Mouse (Mus musculus) G1E (cell line): Measurements from ENCODE around the gene Cmip. TPM values are rescaled to one million over a fixed set of nuclear protein-coding genes. Genes with fewer than 3 reads are reported as not detected.

Experiments
- ATAC-seq: 2 replicates; pipeline ENCODE4 v1.8.0; 2016; ENCODE audit warnings: mild to moderate bottlenecking; ENCODE audit not compliant: insufficient number of reproducible peaks, poor library complexity, low FRiP score, severe bottlenecking; ENCODE audit errors: extremely low read depth
- DNase-seq: peaks from one replicate; pipeline ENCODE4 v3.0.0; 2012; ENCODE audit warnings: low spot score
- H3K27me3 ChIP-seq: 2 replicates; pipeline ENCODE4 v1.6.1; 2012; ENCODE audit warnings: mild to moderate bottlenecking, low read length, inconsistent platforms; ENCODE audit not compliant: insufficient read depth
- H3K36me3 ChIP-seq: replicated peaks from 2 replicates; pipeline ENCODE3; 2012; ENCODE audit warnings: mild to moderate bottlenecking, inconsistent platforms
- H3K4me1 ChIP-seq: 2 replicates; pipeline ENCODE4 v1.6.1; 2012; ENCODE audit warnings: low read depth, low read length, inconsistent platforms, mixed read lengths; ENCODE audit not compliant: insufficient read depth
- H3K4me3 ChIP-seq: 2 replicates; pipeline ENCODE4 v1.5.1; 2012; ENCODE audit warnings: low read depth, mild to moderate bottlenecking, inconsistent platforms, low read length, moderate library complexity, mixed read lengths
- H3K9me3 ChIP-seq: replicated peaks from 2 replicates; pipeline ENCODE4 v1.6.1; 2012; ENCODE audit warnings: inconsistent platforms
- CTCF ChIP-seq: IDR thresholded peaks from 2 replicates; pipeline ENCODE4 v1.5.1; 2012; ENCODE audit warnings: low read depth, low read length, inconsistent platforms, mixed read lengths
- GATA1 ChIP-seq: IDR thresholded peaks from 2 replicates; pipeline ENCODE4 v1.6.1; 2012; ENCODE audit warnings: borderline replicate concordance, low read length, inconsistent platforms, mixed read lengths
- GATA2 ChIP-seq: IDR thresholded peaks from 2 replicates; pipeline ENCODE4 v1.6.1; 2012; ENCODE audit warnings: low read depth, low read length, inconsistent platforms, borderline replicate concordance
- POLR2AphosphoS5 ChIP-seq: IDR thresholded peaks from 2 replicates; pipeline ENCODE4 v1.6.1; 2012; ENCODE audit warnings: low read depth, low read length, inconsistent platforms; ENCODE audit not compliant: insufficient replicate concordance
- TAL1 ChIP-seq: conservative IDR thresholded peaks from 2 replicates; pipeline ENCODE4 v1.6.1; 2012; ENCODE audit warnings: low read depth, low read length, inconsistent platforms, mixed read lengths
- polyA plus RNA-seq: library from polyadenylated mRNA; stranded (reverse); fragments of >175 nt; gene quantifications from 2 replicates; pipeline ENCODE4 v1.2.3, GENCODE M21; 2012
- total RNA-seq, 2 experiments: library from RNA; stranded (forward) in 1 of 2; stranded (reverse) in 1 of 2; fragments of 200-1000 nt in 1 of 2; fragments of >200 nt in 1 of 2; fragmentation: Nextera tagmentation in 1 of 2; gene quantifications; 2 replicates each; pipeline ENCODE4 v1.2.3; 2014 to 2017

The Cmip gene
- total and polyA plus RNA-seq, 3 experiments, result 5.8 to 88.8 (median 65.3) TPM

DNA sequence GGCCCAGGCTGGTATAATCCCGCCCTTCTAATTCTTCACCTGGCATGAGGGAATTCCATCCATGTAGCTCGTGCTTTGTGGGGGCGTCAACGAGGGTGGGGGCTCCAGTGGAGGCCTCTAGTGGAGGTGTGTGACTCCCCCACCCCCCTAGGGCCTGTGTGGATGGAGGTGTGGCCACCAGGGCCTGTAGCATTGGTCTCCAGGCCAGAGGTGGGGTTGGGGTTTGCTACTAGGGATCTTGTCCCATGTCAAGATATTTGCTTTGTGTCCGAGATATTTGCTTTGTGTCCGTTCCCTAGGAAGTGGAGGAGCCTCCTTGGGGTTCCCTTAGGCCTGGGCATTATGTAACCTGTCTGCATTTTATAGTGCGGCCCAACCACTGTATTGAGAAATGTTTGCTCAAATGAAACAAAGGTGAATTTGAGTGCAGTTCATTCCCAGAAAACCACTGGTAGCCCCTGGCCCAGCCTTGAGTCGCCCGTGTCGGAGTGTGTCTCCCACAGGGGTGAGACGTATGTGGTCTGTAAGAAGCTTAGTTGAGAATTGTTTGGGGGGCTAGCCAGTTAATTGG is 2.7 kb downstream of the Cmip start:
- ATAC-seq (no peak), DNase-seq (no peak)
- peaks cover 68% of the 10 kb centered on the region for H3K4me1 ChIP-seq
- peaks cover 13% of the 10 kb centered on the region for H3K27me3 ChIP-seq
- TF ChIP-seq GATA1 (no peak), CTCF (no peak), POLR2AphosphoS5 (no peak), TAL1 (no peak), GATA2 (no peak)
- no peaks in the 10 kb centered on the region for H3K9me3 ChIP-seq
- peaks cover 34% of the 10 kb centered on the region for H3K36me3 ChIP-seq
- H3K4me3 ChIP-seq, result no peak overlapping the region; the same call in 1 of the 2 replicates

DNA sequence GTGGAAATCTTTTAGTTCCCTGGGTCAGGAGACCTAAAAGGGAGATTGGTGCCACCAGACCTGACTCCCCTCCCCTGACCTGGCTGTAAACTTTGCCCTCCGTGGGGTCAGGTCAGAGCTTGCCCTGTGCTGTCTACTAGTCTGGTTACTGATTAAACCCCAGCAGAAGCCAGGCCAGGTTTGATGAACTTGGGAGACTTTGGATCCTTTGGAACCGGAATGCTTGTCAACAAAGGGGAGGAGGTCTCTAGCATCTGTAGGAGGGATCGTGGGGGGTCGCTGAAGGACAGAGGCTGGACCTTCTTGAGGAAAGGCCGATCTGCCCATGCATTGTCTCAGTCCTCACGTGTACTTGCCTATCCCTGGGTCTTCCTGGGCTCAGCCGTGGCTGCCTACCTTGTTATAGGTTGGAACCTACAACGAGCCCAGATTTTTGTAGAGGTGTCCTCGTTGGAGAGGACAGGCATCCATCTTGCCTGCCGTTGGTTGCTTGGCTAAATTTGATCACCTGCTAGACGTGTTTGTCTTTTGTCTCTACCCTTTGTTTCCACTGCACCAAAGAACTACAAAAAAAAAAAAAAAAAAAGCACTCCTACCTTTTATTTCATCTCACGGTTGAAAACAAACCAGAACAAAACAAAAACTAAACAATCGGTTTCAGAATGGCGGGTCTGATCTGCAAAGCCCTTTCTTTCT is 3.5 kb downstream of the Cmip start:
- H3K4me1 ChIP-seq, result peaks cover 69% of the 10 kb centered on the region
- no peak for ATAC-seq
- no peak overlapping the region for H3K4me3 ChIP-seq

DNA sequence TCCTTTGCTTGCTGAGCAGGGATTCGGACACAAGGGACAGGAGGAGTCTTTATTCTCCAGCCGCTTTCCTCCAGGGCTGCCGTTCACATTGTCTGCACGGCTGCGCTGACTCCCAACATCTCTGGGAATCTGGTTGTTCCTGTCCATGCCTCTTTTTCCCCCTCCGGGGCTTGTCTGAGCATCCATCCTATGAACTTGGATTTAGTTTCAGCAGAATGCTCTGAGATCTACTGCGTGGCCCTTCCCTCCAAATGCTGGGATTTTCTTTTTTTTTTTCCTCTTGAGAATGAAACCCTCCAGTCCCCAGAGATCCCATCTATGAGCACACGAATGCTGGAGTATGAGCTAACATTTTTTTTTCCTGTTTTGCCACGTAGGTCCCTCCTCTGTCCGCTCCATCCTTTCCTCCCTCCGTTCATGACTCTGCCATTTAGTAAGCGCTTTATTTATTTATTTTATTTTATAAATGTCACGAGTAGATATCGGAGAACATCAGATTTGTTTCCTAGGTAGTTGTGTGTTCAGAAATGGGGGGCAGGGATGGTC is 4.1 kb downstream of the Cmip start:
- Histone ChIP-seq H3K9me3 (no peaks in the 10 kb centered on the region), H3K4me3 (no peak overlapping the region), H3K4me1 (peaks cover 69% of the 10 kb centered on the region), H3K27me3 (peaks cover 3% of the 10 kb centered on the region; the same call in 1 of the 2 replicates), H3K36me3 (peaks cover 45% of the 10 kb centered on the region)
- DNase-seq (no peak), ATAC-seq (no peak)
- TF ChIP-seq TAL1, result no peak

More for the DNA sequence above, 3.5 kb downstream of the Cmip start:
- Histone ChIP-seq H3K36me3 (peaks cover 41% of the 10 kb centered on the region), H3K9me3 (no peaks in the 10 kb centered on the region), H3K27me3 (peaks cover 4% of the 10 kb centered on the region; the same call in 1 of the 2 replicates)
- TF ChIP-seq TAL1, result no peak
- no peak for TF ChIP-seq CTCF
- no peak for TF ChIP-seq POLR2AphosphoS5
- no peak for DNase-seq

DNA sequence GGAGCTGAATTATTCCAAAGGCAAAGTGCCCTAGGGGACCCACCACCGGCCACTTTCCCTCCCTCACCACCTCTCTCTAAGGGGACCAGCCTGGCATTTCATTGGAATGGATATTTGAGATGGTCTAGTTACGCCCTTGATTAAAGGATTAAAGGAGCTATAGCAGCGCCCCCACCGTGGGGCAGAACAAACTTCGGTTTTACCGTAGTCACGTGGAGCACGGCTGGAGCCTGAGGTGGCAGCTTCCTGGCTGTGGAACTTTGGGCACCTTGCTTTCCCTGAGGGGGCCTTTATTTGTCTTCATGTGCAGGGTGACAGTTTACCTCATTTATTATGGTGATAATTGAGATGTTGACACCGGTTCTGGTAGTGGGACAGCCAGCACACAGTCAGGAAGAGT is 4.8 kb downstream of the Cmip start:
- Histone ChIP-seq H3K4me1 (peaks cover 71% of the 10 kb centered on the region), H3K4me3 (no peak overlapping the region; the same call in 1 of the 2 replicates), H3K27me3 (no peaks in the 10 kb centered on the region), H3K36me3 (peaks cover 51% of the 10 kb centered on the region), H3K9me3 (no peaks in the 10 kb centered on the region)
- DNase-seq, result no peak
- no peak for TF ChIP-seq TAL1
- TF ChIP-seq CTCF, result no peak
- no peak for ATAC-seq

DNA sequence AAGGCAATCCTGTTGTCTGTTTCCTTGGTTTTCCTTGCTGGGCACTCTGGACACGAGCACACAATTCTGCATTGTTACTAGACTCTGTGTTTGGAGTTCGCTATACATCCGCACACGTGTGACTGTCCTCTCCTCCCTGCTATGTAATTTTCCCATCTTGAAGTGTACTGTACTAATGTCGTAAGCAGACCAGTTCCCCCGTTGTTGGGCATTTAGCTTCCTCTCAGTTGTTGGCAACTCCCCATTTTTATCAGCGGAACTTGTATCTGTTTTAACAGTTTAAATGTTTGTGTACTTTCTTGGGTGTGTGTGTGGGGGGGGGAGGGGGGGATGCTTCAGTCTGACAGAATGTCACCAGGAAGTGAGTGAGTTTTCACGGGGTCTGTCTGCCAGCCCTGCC is 5.8 kb downstream of the Cmip start:
- DNase-seq (peak; percentile 28), ATAC-seq (no peak)
- H3K4me3 ChIP-seq, result peak overlapping the region; percentile 27; the same call in 1 of the 2 replicates
- peaks cover 72% of the 10 kb centered on the region for H3K4me1 ChIP-seq
- TF ChIP-seq GATA2 (no peak), CTCF (no peak), POLR2AphosphoS5 (no peak), GATA1 (no peak), TAL1 (no peak)
- no peaks in the 10 kb centered on the region for H3K9me3 ChIP-seq
- H3K27me3 ChIP-seq, result no peaks in the 10 kb centered on the region
- peaks cover 61% of the 10 kb centered on the region for H3K36me3 ChIP-seq

DNA sequence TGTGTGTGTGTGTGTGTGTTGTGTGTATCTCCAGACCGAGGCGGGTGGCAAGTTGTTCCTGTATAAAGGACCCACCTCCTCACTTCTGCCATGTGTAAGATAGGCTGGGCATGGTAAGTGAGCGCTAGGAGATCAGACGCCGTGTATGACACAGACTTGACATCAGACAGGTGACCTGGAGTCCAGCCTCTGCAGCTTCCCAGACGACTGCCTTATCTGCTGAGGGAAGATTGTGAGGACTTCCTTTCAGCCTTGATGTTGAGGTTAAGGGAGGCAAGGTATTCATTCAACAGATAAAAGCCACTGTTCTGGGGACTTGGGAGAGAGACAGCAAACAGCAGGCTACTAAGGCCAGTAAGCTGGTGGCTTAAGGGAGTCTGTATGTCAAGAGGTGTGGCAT is 6.6 kb downstream of the Cmip start:
- H3K4me3 ChIP-seq, result no peak overlapping the region; the same call in 1 of the 2 replicates
- H3K9me3 ChIP-seq, result no peaks in the 10 kb centered on the region
- TF ChIP-seq CTCF, result no peak
- TF ChIP-seq POLR2AphosphoS5, result no peak
- no peak for TF ChIP-seq GATA2
- TF ChIP-seq GATA1, result no peak
- peak; percentile 59 for TF ChIP-seq TAL1
- DNase-seq (peak; percentile 76), ATAC-seq (peak; percentile 90)
- H3K27me3 ChIP-seq, result no peaks in the 10 kb centered on the region
- peaks cover 73% of the 10 kb centered on the region for H3K4me1 ChIP-seq
- peaks cover 66% of the 10 kb centered on the region for H3K36me3 ChIP-seq
